Mouse (Mus musculus) thymus, adult 2 months (tissue): Measurements from ENCODE around the gene Fkbp11. TPM values are rescaled to one million over a fixed set of nuclear protein-coding genes. Genes with fewer than 3 reads are reported as not detected.

Experiments
- DNase-seq: peaks from one replicate; pipeline ENCODE4 v3.0.0; 2021
- H3K27ac ChIP-seq: fragments of 200-500 bp; 2 replicates; pipeline ENCODE4 v1.5.1; 2012; ENCODE audit warnings: low read length, control low read depth; ENCODE audit not compliant: control insufficient read depth, insufficient read depth
- H3K27me3 ChIP-seq: fragments of 200-500 bp; 2 replicates; pipeline ENCODE4 v1.6.1; 2012; ENCODE audit warnings: mild to moderate bottlenecking, low read length, moderate library complexity, mixed read lengths; ENCODE audit not compliant: control insufficient read depth, insufficient read depth
- H3K36me3 ChIP-seq: fragments of 200-500 bp; 2 replicates; pipeline ENCODE4 v1.6.1; 2012; ENCODE audit warnings: mild to moderate bottlenecking, low read length, moderate library complexity; ENCODE audit not compliant: control insufficient read depth, insufficient read depth
- H3K4me1 ChIP-seq: fragments of 200-500 bp; replicated peaks from 2 replicates; pipeline ENCODE4 v1.6.1; 2012; ENCODE audit warnings: low read length; ENCODE audit not compliant: control insufficient read depth, insufficient read depth
- H3K4me3 ChIP-seq: fragments of 200-500 bp; 2 replicates; pipeline ENCODE4 v1.5.1; 2012; ENCODE audit warnings: mild to moderate bottlenecking, low read length, control low read depth, moderate library complexity; ENCODE audit not compliant: control insufficient read depth, insufficient read depth
- CTCF ChIP-seq: fragments of 200-500 bp; IDR thresholded peaks from 2 replicates; pipeline ENCODE4 v1.5.1; 2012; ENCODE audit warnings: mild to moderate bottlenecking, control low read depth, low read length, moderate library complexity, borderline replicate concordance; ENCODE audit not compliant: control insufficient read depth, poor library complexity, insufficient read depth; ENCODE audit errors: extremely low read depth
- POLR2A ChIP-seq: fragments of 200-500 bp; IDR thresholded peaks from 2 replicates; pipeline ENCODE4 v1.6.1; 2012; ENCODE audit warnings: mild to moderate bottlenecking, low read length, control low read depth, moderate library complexity; ENCODE audit not compliant: control insufficient read depth, poor library complexity, insufficient read depth; ENCODE audit errors: extremely low read depth
- WGBS: fragments of 180-500 bp; shearing (Covaris S2); methylation state at CpG from one replicate; pipeline ENCODE4 v1.1.7; 2018; 5-methylcytosine and 5-hydroxymethylcytosine counted together
- polyA plus RNA-seq: library from polyadenylated mRNA; depleted of rRNA; stranded (reverse); fragments of >200 nt; gene quantifications from 2 replicates; pipeline ENCODE4 v1.2.3, GENCODE M21; 2012

Fkbp11 gene
- polyA plus RNA-seq, 1 experiment = 3.1 TPM

DNA sequence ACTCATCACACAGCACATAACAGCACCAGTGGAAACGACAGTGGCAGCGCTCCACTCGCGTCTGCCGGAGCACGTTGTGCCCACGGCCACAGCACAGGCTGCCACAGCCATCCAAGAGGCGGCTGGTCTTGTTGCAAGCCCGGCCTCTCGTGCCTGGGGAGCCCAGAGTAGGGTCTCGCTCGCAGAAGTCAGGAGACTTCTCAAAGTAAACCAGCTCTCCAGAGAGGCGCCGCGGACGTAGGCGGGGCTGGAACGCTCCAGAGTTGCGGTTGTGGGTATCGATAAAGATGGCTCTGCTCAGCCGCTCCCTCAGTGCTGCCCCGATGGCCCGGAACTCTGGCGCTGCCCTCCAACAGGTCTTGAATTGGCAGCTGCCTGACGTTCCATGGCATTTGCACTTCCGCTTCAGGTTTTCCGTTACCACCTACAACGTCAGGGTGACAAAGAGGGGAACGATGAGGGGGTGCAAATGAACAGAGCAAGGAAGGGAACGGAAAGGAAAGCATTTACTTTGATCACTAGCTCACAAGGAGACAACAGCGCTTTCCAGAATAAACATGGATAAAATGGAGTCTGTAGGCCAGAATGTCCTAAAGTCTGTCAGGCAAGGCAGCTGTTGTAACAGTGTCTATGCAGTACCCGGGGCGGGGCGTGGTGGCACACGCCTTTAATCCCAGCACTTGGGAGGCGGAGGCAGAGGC lies 44.7 kb upstream of the Fkbp11 start:
- H3K4me1 ChIP-seq = peaks cover 28% of the 10 kb centered on the region
- peak; percentile 68 for DNase-seq
- H3K27ac ChIP-seq = peak overlapping the region; percentile 70
- H3K4me3 ChIP-seq = peak overlapping the region; percentile 57
- H3K36me3 ChIP-seq = no peaks in the 10 kb centered on the region
- H3K27me3 ChIP-seq = peaks cover 19% of the 10 kb centered on the region; the same call in 1 of the 2 replicates
- peak; percentile 13; the same call in 1 of the 2 replicates for TF ChIP-seq CTCF
- peak; percentile 51; the same call in 1 of the 2 replicates for TF ChIP-seq POLR2A
- 6% methylated on average over 36 of the region's 36 CpGs for WGBS

DNA sequence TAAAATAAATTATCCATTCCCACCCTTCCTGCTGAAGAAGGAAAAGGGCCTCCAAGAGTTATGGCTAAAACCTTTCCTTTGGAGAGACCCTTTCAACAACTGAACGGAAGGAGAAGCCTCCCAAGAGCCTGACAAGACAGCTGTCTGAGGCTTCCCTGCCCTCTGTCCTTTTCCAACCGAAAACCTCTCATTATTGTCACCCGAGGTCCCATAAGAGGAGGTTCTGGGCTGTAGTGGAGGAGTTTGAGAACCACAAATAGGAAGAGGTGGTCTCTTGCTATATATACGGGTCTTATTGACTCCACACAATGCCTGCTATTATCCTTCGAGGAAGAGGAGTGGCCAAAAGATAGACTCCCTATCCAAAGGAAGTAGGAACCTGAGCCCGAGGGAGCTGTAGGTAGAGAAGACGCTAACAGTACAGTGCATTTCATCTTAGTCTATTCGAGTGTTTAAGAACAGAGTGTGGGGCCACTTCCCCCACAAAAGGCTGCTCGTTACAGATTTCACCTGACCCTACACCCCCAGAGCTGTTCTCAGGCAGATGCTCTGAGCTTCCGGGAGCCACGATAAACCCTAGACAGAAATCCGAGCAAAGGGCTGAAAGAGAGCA lies 43.9 kb upstream of the Fkbp11 start:
- no peak for TF ChIP-seq CTCF
- WGBS = 12% methylated on average over 12 of the region's 12 CpGs
- peaks cover 22% of the 10 kb centered on the region for H3K4me1 ChIP-seq
- H3K4me3 ChIP-seq = peak overlapping the region; percentile 57
- DNase-seq = no peak
- H3K27ac ChIP-seq = peak overlapping the region; percentile 70
- H3K27me3 ChIP-seq = peaks cover 12% of the 10 kb centered on the region; the same call in 1 of the 2 replicates
- H3K36me3 ChIP-seq = no peaks in the 10 kb centered on the region

DNA sequence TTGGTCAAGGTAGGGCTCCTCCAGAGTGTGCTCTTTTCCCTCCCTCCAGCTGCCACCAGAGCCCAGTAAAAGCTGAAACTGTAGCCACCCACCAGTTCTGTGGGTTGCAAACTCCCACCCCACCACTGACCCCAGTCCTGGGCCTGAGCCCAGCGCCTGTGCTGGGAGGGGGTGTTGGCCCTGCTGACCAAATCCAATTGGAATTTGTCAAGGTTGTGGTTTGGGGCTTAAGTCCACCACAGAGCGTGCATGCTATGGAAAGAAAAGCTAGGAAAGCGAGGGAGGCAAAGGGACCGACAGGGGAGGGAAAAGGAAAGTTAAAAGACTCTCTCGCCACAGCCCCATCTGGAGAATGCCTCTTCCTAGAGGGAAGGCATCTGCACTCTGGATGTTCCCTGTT lies 40.3 kb upstream of the Fkbp11 start:
- Histone ChIP-seq H3K4me3 (no peak overlapping the region), H3K27me3 (no peaks in the 10 kb centered on the region), H3K36me3 (no peaks in the 10 kb centered on the region), H3K27ac (no peak overlapping the region), H3K4me1 (peaks cover 16% of the 10 kb centered on the region)
- WGBS = 93% methylated on average over 5 of the region's 5 CpGs
- DNase-seq = no peak
- TF ChIP-seq POLR2A (no peak), CTCF (no peak)

DNA sequence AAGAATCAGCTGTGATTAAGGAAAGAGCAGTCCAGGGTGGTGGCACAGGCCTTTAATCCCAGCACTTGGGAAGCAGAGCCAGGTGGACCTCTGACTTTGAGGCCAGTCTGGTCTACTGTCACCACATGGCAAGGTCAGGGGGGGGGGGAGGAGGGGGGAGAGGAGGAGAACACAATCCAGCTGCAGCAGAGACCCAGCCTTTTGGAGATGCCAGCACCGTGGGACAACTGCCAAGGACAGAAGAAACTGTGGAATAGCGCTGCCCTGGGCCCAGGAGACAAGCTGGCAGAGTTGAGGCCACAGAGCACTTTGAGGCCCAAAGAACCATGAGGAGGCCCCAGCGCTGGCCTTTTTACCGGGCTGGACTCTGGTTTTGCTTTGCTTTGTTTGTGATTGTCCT lies 37.9 kb upstream of the Fkbp11 start:
- 89% methylated on average over 4 of the region's 4 CpGs for WGBS
- DNase-seq = no peak
- H3K36me3 ChIP-seq = no peaks in the 10 kb centered on the region
- peaks cover 17% of the 10 kb centered on the region for H3K4me1 ChIP-seq
- H3K4me3 ChIP-seq = no peak overlapping the region
- H3K27ac ChIP-seq = no peak overlapping the region
- no peak for TF ChIP-seq POLR2A
- no peak for TF ChIP-seq CTCF
- no peaks in the 10 kb centered on the region for H3K27me3 ChIP-seq

DNA sequence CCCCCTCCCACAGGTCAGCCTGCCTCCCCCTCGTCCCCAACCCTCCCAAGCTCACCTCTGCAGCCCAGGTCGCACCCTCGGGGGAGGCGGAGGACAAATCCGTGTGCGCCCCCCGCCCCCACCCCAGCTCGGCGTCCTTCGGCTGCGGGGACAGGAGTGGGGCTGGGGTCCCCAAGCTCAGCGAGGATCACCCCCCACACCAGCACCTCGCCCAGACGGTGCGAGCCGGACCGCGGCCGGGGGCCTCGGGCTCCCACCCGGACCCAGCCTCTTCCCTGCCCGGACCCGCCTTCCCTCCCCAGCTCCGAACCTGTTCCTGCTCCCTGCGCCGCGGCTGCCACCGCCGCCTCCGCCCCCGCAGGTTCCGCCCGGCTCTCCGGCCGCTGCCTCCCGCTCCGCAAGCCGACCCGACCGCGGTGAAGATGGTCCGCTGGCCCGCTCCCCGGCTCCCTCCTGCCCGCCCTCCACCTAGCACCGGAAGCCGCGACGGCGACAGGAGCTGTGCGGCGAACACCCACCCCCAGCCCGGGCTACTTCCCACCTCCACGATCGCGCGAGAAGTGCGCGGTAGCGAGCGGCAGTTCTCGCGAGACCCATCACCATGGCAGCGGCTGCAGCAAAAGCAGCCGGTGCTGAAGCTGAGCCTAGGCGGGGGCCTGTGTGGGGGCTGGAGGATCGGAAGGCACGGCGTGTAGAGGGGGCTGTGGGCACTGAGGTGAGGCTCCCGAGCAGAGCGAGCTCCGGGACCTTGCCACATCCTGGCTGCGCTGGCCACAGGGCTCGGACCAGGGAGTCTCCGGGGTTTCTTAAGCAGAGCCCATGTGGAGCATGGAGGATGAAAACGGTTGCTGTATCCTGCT lies 34.9 kb upstream of the Fkbp11 start, which contains the start of gene Arf3:
TSS of gene Arf3 (minus strand) at position 545 of the 860 bp plus-strand sequence.
- peak within 1 kb of the TSS; percentile 5; the same call in 1 of the 2 replicates for H3K27ac ChIP-seq
- H3K4me3 ChIP-seq = peak within 1 kb of the TSS; percentile 66
- H3K27me3 ChIP-seq = no peaks in the 10 kb centered on the region
- H3K4me1 ChIP-seq = peaks cover 18% of the 10 kb centered on the region
- peak; percentile 99 for DNase-seq
- TF ChIP-seq CTCF = peak; percentile 69
- peak; percentile 91 for TF ChIP-seq POLR2A
- H3K36me3 ChIP-seq = 0 out of 2 replicates have a peak, but pooled peaks cover 3% of the 10 kb centered on the region
- under 1% methylated on average over 75 of the region's 76 CpGs for WGBS

DNA sequence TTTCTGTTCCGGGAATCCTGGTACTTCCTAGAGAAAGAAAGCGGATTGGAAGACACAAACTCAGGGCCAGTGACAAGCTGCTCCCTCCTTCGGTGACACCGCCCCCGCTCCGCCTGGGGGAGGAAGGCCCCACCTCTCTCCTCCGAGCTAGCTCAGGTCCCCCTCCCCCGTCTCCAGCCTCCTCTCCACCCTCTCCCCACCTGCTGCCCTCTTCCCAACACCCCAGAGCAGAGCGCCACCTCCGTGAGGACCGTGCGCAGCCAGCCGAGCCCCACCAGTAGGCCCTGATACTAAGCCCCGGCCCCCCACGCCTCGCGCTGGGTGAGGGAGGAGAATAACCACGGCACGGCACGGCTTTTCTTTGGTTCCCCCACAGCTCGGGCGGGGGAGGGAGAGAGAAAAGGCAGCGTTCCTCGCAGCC lies 34.2 kb upstream of the Fkbp11 start:
- peak overlapping the region; percentile 66 for H3K4me3 ChIP-seq
- DNase-seq = peak; percentile 85
- H3K27ac ChIP-seq = peak overlapping the region; percentile 5; the same call in 1 of the 2 replicates
- WGBS = 1% methylated on average over 24 of the region's 24 CpGs
- H3K27me3 ChIP-seq = no peaks in the 10 kb centered on the region
- TF ChIP-seq CTCF = no peak
- TF ChIP-seq POLR2A = no peak
- 0 out of 2 replicates have a peak, but pooled peaks cover 3% of the 10 kb centered on the region for H3K36me3 ChIP-seq
- peaks cover 18% of the 10 kb centered on the region for H3K4me1 ChIP-seq
